ENCODE assay signal across 33 mouse cellular contexts in the genomic region with DNA sequence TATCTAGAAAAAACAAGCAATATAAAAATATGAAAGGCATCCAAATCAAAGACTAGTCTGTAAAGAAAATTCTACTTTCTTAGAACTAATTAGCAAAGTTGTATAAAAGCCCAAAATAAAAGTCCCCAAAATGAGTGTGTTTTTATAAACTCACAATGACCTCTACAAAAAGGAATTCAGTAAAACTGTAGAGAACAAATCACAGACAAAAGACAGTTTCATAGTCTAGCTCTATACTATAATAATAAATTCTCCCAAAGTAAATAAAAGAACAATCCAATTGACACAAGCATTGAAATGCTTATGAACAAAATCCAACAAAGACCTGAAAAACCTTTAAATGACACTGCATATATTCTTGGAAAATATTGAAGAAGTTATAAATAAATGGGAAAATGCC.
"Had no signal": no experiment of that assay in that cellular context is flagged by ENCODE, and none has a peak within 500 bp of the region (broad histone marks: within the 10 kb centered on the region; RNA-seq: fewer than 3 reads in every experiment).

No protein-coding gene starts in this region.

- H3K9ac ChIP-seq: heart, embryonic 12.5 days; heart, embryonic 13.5 days; heart, embryonic 15.5 days; hindbrain, embryonic 12.5 days; hindbrain, embryonic 13.5 days; hindbrain, embryonic 14.5 days; hindbrain, embryonic 15.5 days; intestine, embryonic 15.5 days had no signal

- H3K4me1 ChIP-seq: heart, embryonic 10.5 days; heart, embryonic 13.5 days; heart, embryonic 15.5 days; hindbrain, embryonic 12.5 days; hindbrain, embryonic 13.5 days; hindbrain, embryonic 15.5 days; intestine, embryonic 15.5 days had no signal

- H3K27me3 ChIP-seq: heart, embryonic 12.5 days; heart, embryonic 13.5 days; heart, embryonic 15.5 days; hindbrain, embryonic 12.5 days; hindbrain, embryonic 13.5 days; hindbrain, embryonic 15.5 days; intestine, embryonic 15.5 days had no signal

- H3K4me3 ChIP-seq: heart, adult 2 months; heart, embryonic 10.5 days; heart, embryonic 12.5 days; heart, embryonic 13.5 days; heart, embryonic 15.5 days; hindbrain, embryonic 10.5 days; hindbrain, embryonic 12.5 days; hindbrain, embryonic 13.5 days; hindbrain, embryonic 15.5 days; intestine, embryonic 15.5 days; layer of hippocampus, adult 2 months; left cerebral cortex, adult 2 months had no signal

- DNase-seq: heart, adult 2 months; heart, postnatal 10 days; heart, postnatal 14 days; heart, postnatal 36 days; heart, postnatal 4 days; kidney, adult 11 months; kidney, adult 18-20 months; kidney, adult 8-10 months; kidney, postnatal 10 days; kidney, postnatal 14 days; kidney, postnatal 25 days; kidney, postnatal 36 days; kidney, postnatal 4 days; layer of hippocampus, adult 9-11 months; layer of hippocampus, postnatal 36 days had no signal

- H3K36me3 ChIP-seq: heart, embryonic 10.5 days; heart, embryonic 12.5 days; heart, embryonic 13.5 days; heart, embryonic 15.5 days; hindbrain, embryonic 10.5 days; hindbrain, embryonic 12.5 days; hindbrain, embryonic 13.5 days; hindbrain, embryonic 15.5 days; intestine, embryonic 15.5 days had no signal

- H3K27ac ChIP-seq: heart, adult 2 months; heart, embryonic 10.5 days; heart, embryonic 13.5 days; heart, embryonic 15.5 days; hindbrain, embryonic 10.5 days; hindbrain, embryonic 12.5 days; hindbrain, embryonic 13.5 days; hindbrain, embryonic 14.5 days; hindbrain, embryonic 15.5 days; hindbrain, postnatal 0 days; intestine, embryonic 15.5 days; layer of hippocampus, adult 2 months; left cerebral cortex, adult 2 months had no signal

- H3K4me2 ChIP-seq: heart, embryonic 11.5 days; heart, embryonic 12.5 days; heart, embryonic 13.5 days; heart, embryonic 15.5 days; hindbrain, embryonic 12.5 days; hindbrain, embryonic 13.5 days; hindbrain, embryonic 14.5 days; hindbrain, embryonic 15.5 days; intestine, embryonic 15.5 days had no signal

- H3K9me3 ChIP-seq: heart, embryonic 10.5 days; heart, embryonic 12.5 days; heart, embryonic 13.5 days; heart, embryonic 15.5 days; hindbrain, embryonic 10.5 days; hindbrain, embryonic 12.5 days; hindbrain, embryonic 13.5 days; hindbrain, embryonic 15.5 days; intestine, embryonic 15.5 days had no signal

- ATAC-seq: hindbrain, embryonic 16.5 days; hindbrain, postnatal 0 days; inflammation-experienced regulatory T-cells, adult 6 months; intestine, embryonic 15.5 days; intestine, embryonic 16.5 days; intestine, postnatal 0 days had no signal
